Mouse (Mus musculus): ENCODE measurements at regions not wholly inside any gene's neighbourhood (a gene's known extent, or its start where the extent isn't known, plus 50 kb on each side); places are given as distances from the start of the nearest gene placed in this dataset.

DNA sequence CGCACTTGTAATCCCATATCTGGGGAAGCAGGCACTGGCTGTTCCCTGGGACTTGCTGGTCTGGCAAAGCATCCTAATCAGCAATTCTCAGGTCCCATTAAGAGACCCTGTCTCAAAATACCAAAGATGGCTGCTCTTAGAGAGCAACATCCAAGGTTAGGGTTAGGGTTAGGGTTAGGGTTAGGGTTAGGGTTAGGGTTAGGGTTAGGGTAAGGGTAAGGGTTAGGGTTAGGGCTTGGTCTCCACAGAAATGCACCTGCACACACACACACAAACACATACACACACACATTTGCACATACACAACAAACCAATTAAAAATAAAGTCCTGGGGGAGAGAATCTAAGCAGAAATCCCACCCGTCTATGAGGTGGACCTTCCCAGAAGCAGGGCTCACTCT is 195.8 kb upstream of the Tcerg1l start:
- TF ChIP-seq CHD2 (IDR thresholded peaks at IDR 0.05; ENCODE audit: low read depth, low read length), result no peak
- TF ChIP-seq ZC3H11A (IDR thresholded peaks at IDR 0.05; ENCODE audit: borderline replicate concordance, low read depth, low read length), result no peak
